18 mouse cellular contexts compared by ENCODE assay signal in the genomic region with DNA sequence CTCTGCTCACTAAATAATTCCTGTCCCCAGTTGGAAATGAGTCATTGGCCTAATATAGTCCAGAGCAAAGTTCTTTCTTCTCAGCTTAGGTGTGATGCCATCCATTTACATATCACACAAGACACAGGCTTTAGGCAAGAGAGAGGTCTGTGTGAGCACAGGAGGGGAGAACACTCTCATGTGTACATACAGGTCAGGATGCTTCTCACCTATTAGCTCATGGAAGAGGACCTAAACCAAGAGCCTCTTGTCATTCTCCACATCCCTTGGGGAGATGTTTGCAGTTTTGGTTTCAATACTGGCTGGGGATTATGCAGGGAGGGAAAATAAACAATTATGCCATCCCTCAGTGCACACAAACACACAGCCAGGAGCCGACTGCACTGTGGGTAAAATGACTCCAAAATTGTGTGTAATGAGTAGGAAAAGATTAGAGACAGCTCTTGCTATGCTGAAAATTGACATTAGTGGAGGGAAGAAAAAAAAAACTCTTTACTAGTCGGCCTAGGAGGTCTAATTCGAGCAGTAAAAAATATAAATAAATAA.
DNase-seq lines count a peak whose midpoint lies in the region; ATAC-seq lines count a peak whose summit lies in the region.
"Had no signal": no experiment of that assay in that cellular context is flagged by ENCODE, and none has a peak within 500 bp of the region (broad histone marks: within the 10 kb centered on the region; RNA-seq: fewer than 3 reads in every experiment).

No protein-coding gene starts in this region.

- H3K4me2 ChIP-seq in forebrain, embryonic 16.5 days (ENCODE audit: low read length) = no peak overlapping the region
- no peak overlapping the region for H3K4me2 ChIP-seq in forebrain, embryonic 12.5 days
- no peak overlapping the region for H3K4me2 ChIP-seq in hindbrain, embryonic 15.5 days
- H3K4me2 ChIP-seq in midbrain, embryonic 16.5 days (ENCODE audit: low read length) = no peak overlapping the region
- H3K4me2 ChIP-seq: heart, embryonic 12.5 days; liver, embryonic 11.5 days; lung, embryonic 15.5 days had no signal

- peaks cover 33% of the 10 kb centered on the region for H3K4me1 ChIP-seq in forebrain, embryonic 10.5 days
- peaks cover 7% of the 10 kb centered on the region for H3K4me1 ChIP-seq in forebrain, embryonic 16.5 days (replicated peaks; ENCODE audit: control insufficient read depth, insufficient read depth, low read length)
- H3K4me1 ChIP-seq in forebrain, embryonic 12.5 days = peaks cover 16% of the 10 kb centered on the region
- peaks cover 18% of the 10 kb centered on the region for H3K4me1 ChIP-seq in hindbrain, embryonic 15.5 days (replicated peaks)
- H3K4me1 ChIP-seq in midbrain, embryonic 16.5 days (ENCODE audit: control insufficient read depth, insufficient read depth, low read length) = peaks cover 7% of the 10 kb centered on the region
- H3K4me1 ChIP-seq: heart, embryonic 12.5 days; lung, embryonic 15.5 days had no signal

- no peak for ATAC-seq in forebrain, embryonic 16.5 days
- ATAC-seq in forebrain, embryonic 12.5 days (ENCODE audit: low FRiP score) = peak; percentile 81
- ATAC-seq in hindbrain, embryonic 15.5 days (ENCODE audit: low FRiP score, low read depth) = 0 out of 2 replicates have a peak, but pooled peaks have one; percentile 30
- ATAC-seq in midbrain, embryonic 16.5 days = no peak

- no peaks in the 10 kb centered on the region for H3K9me3 ChIP-seq in forebrain, embryonic 10.5 days
- H3K9me3 ChIP-seq in forebrain, embryonic 16.5 days (ENCODE audit: control insufficient read depth, low read length) = no peaks in the 10 kb centered on the region
- H3K9me3 ChIP-seq in forebrain, embryonic 12.5 days = no peaks in the 10 kb centered on the region
- H3K9me3 ChIP-seq in hindbrain, embryonic 15.5 days = no peaks in the 10 kb centered on the region
- no peaks in the 10 kb centered on the region for H3K9me3 ChIP-seq in midbrain, embryonic 16.5 days (replicated peaks; ENCODE audit: control insufficient read depth, low read length, poor library complexity, severe bottlenecking)
- H3K9me3 ChIP-seq: heart, embryonic 12.5 days; lung, embryonic 15.5 days had no signal

- H3K36me3 ChIP-seq in forebrain, embryonic 10.5 days (replicated peaks) = peaks cover 38% of the 10 kb centered on the region
- peaks cover 3% of the 10 kb centered on the region; the same call in 1 of the 2 replicates for H3K36me3 ChIP-seq in forebrain, embryonic 16.5 days (ENCODE audit: control insufficient read depth, insufficient read depth)
- H3K36me3 ChIP-seq in forebrain, embryonic 12.5 days (replicated peaks) = peaks cover 11% of the 10 kb centered on the region
- 0 out of 2 replicates have a peak, but pooled peaks cover 4% of the 10 kb centered on the region for H3K36me3 ChIP-seq in hindbrain, embryonic 15.5 days
- peaks cover 3% of the 10 kb centered on the region; the same call in 1 of the 2 replicates for H3K36me3 ChIP-seq in midbrain, embryonic 16.5 days (ENCODE audit: control insufficient read depth, insufficient read depth, low read length)

- no peak overlapping the region for H3K4me3 ChIP-seq in forebrain, embryonic 10.5 days
- no peak overlapping the region for H3K4me3 ChIP-seq in forebrain, embryonic 16.5 days (replicated peaks; ENCODE audit: low read length)
- H3K4me3 ChIP-seq in forebrain, embryonic 12.5 days (replicated peaks) = no peak overlapping the region
- H3K4me3 ChIP-seq in hindbrain, embryonic 15.5 days = no peak overlapping the region
- no peak overlapping the region for H3K4me3 ChIP-seq in midbrain, embryonic 16.5 days (ENCODE audit: low read depth, low read length)
- H3K4me3 ChIP-seq: heart, embryonic 12.5 days; lung, embryonic 15.5 days had no signal

- no peak for DNase-seq in forebrain, embryonic 10.5 days (ENCODE audit: extremely low spot score, low spot score)
- no peak for DNase-seq in kidney, postnatal 14 days
- no peak for DNase-seq in left cerebral cortex, postnatal 25 days (ENCODE audit: low spot score in 2 of 2)
- no peak for DNase-seq in left cerebral cortex, adult 18-20 months (ENCODE audit: low spot score in 2 of 2)
- DNase-seq: B cell, adult 2 months; cerebellum, adult 11-12 months; gastrocnemius, postnatal 36 days; kidney, adult 2 months; kidney, postnatal 36 days; left cerebral cortex, postnatal 4 days; right cerebral cortex, adult 18-20 months had no signal

- WGBS in forebrain, embryonic 10.5 days = 41% methylated on average over 3 of the region's 3 CpGs
- 13% methylated on average over 3 of the region's 3 CpGs for WGBS in forebrain, embryonic 16.5 days
- 27% methylated on average over 3 of the region's 3 CpGs for WGBS in forebrain, embryonic 12.5 days
- 21% methylated on average over 3 of the region's 3 CpGs for WGBS in hindbrain, embryonic 15.5 days
- 13% methylated on average over 3 of the region's 3 CpGs for WGBS in midbrain, embryonic 16.5 days

- peaks cover 10% of the 10 kb centered on the region; the same call in 1 of the 2 replicates for H3K27me3 ChIP-seq in forebrain, embryonic 10.5 days (ENCODE audit: poor library complexity, severe bottlenecking)
- H3K27me3 ChIP-seq in forebrain, embryonic 16.5 days (replicated peaks; ENCODE audit: control insufficient read depth, insufficient read depth, low read length) = no peaks in the 10 kb centered on the region
- 0 out of 2 replicates have a peak, but pooled peaks cover 3% of the 10 kb centered on the region for H3K27me3 ChIP-seq in forebrain, embryonic 12.5 days
- H3K27me3 ChIP-seq in hindbrain, embryonic 15.5 days = no peaks in the 10 kb centered on the region
- no peaks in the 10 kb centered on the region for H3K27me3 ChIP-seq in midbrain, embryonic 16.5 days (ENCODE audit: control insufficient read depth, insufficient read depth, low read depth, low read length)
- H3K27me3 ChIP-seq: heart, embryonic 12.5 days; lung, embryonic 15.5 days had no signal

- no peak overlapping the region for H3K9ac ChIP-seq in forebrain, embryonic 16.5 days (replicated peaks; ENCODE audit: low read depth, low read length)
- H3K9ac ChIP-seq in forebrain, embryonic 12.5 days = no peak overlapping the region
- H3K9ac ChIP-seq in hindbrain, embryonic 15.5 days = no peak overlapping the region
- H3K9ac ChIP-seq in midbrain, embryonic 16.5 days (ENCODE audit: low read depth, low read length) = no peak overlapping the region
- H3K9ac ChIP-seq: heart, embryonic 12.5 days; lung, embryonic 15.5 days had no signal

- intact Hi-C loops in left cerebral cortex, postnatal 25 days (cut with DNase I) = no loop called here

- H3K27ac ChIP-seq in forebrain, embryonic 10.5 days = peak overlapping the region; percentile 58; the same call in 1 of the 2 replicates
- no peak overlapping the region for H3K27ac ChIP-seq in forebrain, embryonic 16.5 days (ENCODE audit: low read length)
- peak overlapping the region; percentile 33; the same call in 1 of the 2 replicates for H3K27ac ChIP-seq in forebrain, embryonic 12.5 days
- H3K27ac ChIP-seq in hindbrain, embryonic 15.5 days (replicated peaks) = peak overlapping the region; percentile 75
- H3K27ac ChIP-seq in midbrain, embryonic 16.5 days (ENCODE audit: low read length) = peak overlapping the region; percentile 61; the same call in 1 of the 2 replicates
- H3K27ac ChIP-seq: lung, embryonic 15.5 days had no signal

Comparison
In these comparisons a context has a peak if more than half of its experiments do, and no peak if none do; other contexts are left out.
1. ATAC-seq: peak in forebrain, embryonic 12.5 days (single experiment) and hindbrain, embryonic 15.5 days (single experiment); none in forebrain, embryonic 16.5 days (single experiment) and midbrain, embryonic 16.5 days (single experiment).